Mouse (Mus musculus): ENCODE measurements at regions not wholly inside any gene's neighbourhood (a gene's known extent, or its start where the extent isn't known, plus 50 kb on each side); places are given as distances from the start of the nearest gene placed in this dataset.
A peak's percentile ranks its signal among the peaks of the same experiment; 100 is the strongest.

DNA sequence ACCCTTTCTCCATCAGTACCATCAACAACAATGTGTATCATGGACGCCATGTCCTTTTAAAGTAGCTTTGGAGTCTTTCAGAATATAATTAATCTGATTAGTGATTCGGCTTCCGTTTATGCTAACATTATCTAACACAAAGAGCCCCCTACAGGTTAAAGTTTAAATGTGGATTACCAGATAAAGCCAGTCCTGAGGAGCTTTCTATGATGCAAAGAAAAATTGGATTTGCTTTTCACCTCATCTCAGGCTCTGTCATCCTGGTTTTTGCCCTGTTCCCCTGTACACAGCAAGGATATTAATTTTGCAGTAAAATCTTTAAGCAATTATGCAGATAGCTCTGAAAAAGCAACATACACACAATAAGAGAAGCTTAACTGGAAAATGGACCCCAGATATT, 412.7 kb upstream of the Tbc1d2b start:
- TF ChIP-seq CTCF (IDR thresholded peaks at IDR 0.05; ENCODE audit: low read depth) = peak; percentile 17; the same call in 1 of the 2 replicates
- H3K4me2 ChIP-seq (ENCODE audit: low read depth, low read length) = no peak overlapping the region
- ATAC-seq (no peak), DNase-seq (ENCODE audit: low spot score) (no peak)
- 23% methylated on average over 3 of the region's 3 CpGs for WGBS
- H3K27ac ChIP-seq = no peak overlapping the region
- H3K9me3 ChIP-seq (ENCODE audit: low read length) = no peaks in the 10 kb centered on the region
- no peaks in the 10 kb centered on the region for H3K27me3 ChIP-seq (ENCODE audit: insufficient read depth, low read length)
- H3K4me3 ChIP-seq (ENCODE audit: low read length) = no peak overlapping the region
- no peak overlapping the region for H3K9ac ChIP-seq (replicated peaks; ENCODE audit: low read length)
- no peaks in the 10 kb centered on the region for H3K36me3 ChIP-seq (ENCODE audit: insufficient read depth, low read length)
- no peaks in the 10 kb centered on the region for H3K4me1 ChIP-seq (ENCODE audit: insufficient read depth, low read length)

- Histone ChIP-seq H3K27me3 (ENCODE audit: insufficient read depth, low read length) (no peaks in the 10 kb centered on the region), H3K4me2 (ENCODE audit: low read depth, low read length) (peak overlapping the region; percentile 36), H3K4me1 (ENCODE audit: insufficient read depth, low read length) (no peaks in the 10 kb centered on the region), H3K4me3 (ENCODE audit: low read length) (peak overlapping the region; percentile 1; the same call in 1 of the 2 replicates), H3K27ac (peak overlapping the region; percentile 49), H3K36me3 (ENCODE audit: insufficient read depth, low read length) (no peaks in the 10 kb centered on the region), H3K9me3 (ENCODE audit: low read length) (no peaks in the 10 kb centered on the region), H3K9ac (replicated peaks; ENCODE audit: low read length) (peak overlapping the region; percentile 37)
- WGBS = 51% methylated on average over 12 of the region's 12 CpGs
- ATAC-seq (no peak), DNase-seq (ENCODE audit: low spot score) (peak; percentile 67)
- TF ChIP-seq CTCF (IDR thresholded peaks at IDR 0.05; ENCODE audit: low read depth) = no peak
Measured at GRCm38 (mm10) chr9:90690066-90690465, 419.5 kb upstream of the Tbc1d2b start.

GRCm38 (mm10) chr9:90691137-90691536, 420.5 kb upstream of the Tbc1d2b start:
- TF ChIP-seq CTCF (IDR thresholded peaks at IDR 0.05; ENCODE audit: low read depth) = no peak

GRCm38 (mm10) chr9:90691676-90692661, 421.4 kb upstream of the Tbc1d2b start:
- H3K9me3 ChIP-seq (ENCODE audit: low read length) = no peaks in the 10 kb centered on the region
- no peaks in the 10 kb centered on the region for H3K36me3 ChIP-seq (ENCODE audit: insufficient read depth, low read length)
- 24% methylated on average over 12 of the region's 12 CpGs for WGBS
- peak; percentile 18; the same call in 1 of the 2 replicates for ATAC-seq
- peak overlapping the region; percentile 73 for H3K27ac ChIP-seq
- peak; percentile 72 for DNase-seq (ENCODE audit: low spot score)
- peak overlapping the region; percentile 30; the same call in 1 of the 2 replicates for H3K9ac ChIP-seq (replicated peaks; ENCODE audit: low read length)
- TF ChIP-seq CTCF (IDR thresholded peaks at IDR 0.05; ENCODE audit: low read depth) = no peak
- peak overlapping the region; percentile 44 for H3K4me2 ChIP-seq (ENCODE audit: low read depth, low read length)
- H3K27me3 ChIP-seq (ENCODE audit: insufficient read depth, low read length) = no peaks in the 10 kb centered on the region
- no peaks in the 10 kb centered on the region for H3K4me1 ChIP-seq (ENCODE audit: insufficient read depth, low read length)
- 0 out of 2 replicates have a peak overlapping the region, but pooled peaks have one; percentile 7 for H3K4me3 ChIP-seq (ENCODE audit: low read length)

More at GRCm38 (mm10) chr9:90691137-90691536, 420.5 kb upstream of the Tbc1d2b start:
- no peaks in the 10 kb centered on the region for H3K27me3 ChIP-seq (ENCODE audit: insufficient read depth, low read length)
- H3K4me2 ChIP-seq (ENCODE audit: low read depth, low read length) = no peak overlapping the region
- no peak overlapping the region for H3K4me3 ChIP-seq (ENCODE audit: low read length)
- no peaks in the 10 kb centered on the region for H3K36me3 ChIP-seq (ENCODE audit: insufficient read depth, low read length)
- H3K9ac ChIP-seq (replicated peaks; ENCODE audit: low read length) = no peak overlapping the region
- H3K27ac ChIP-seq = no peak overlapping the region; the same call in 1 of the 2 replicates
- H3K9me3 ChIP-seq (ENCODE audit: low read length) = no peaks in the 10 kb centered on the region
- no peaks in the 10 kb centered on the region for H3K4me1 ChIP-seq (ENCODE audit: insufficient read depth, low read length)
- no peak for ATAC-seq
- DNase-seq (ENCODE audit: low spot score) = no peak

- Histone ChIP-seq H3K4me1 (ENCODE audit: insufficient read depth, low read length) (no peaks in the 10 kb centered on the region), H3K27ac (peak overlapping the region; percentile 73), H3K9me3 (ENCODE audit: low read length) (no peaks in the 10 kb centered on the region), H3K4me2 (ENCODE audit: low read depth, low read length) (peak overlapping the region; percentile 44), H3K4me3 (ENCODE audit: low read length) (no peak overlapping the region), H3K27me3 (ENCODE audit: insufficient read depth, low read length) (no peaks in the 10 kb centered on the region), H3K36me3 (ENCODE audit: insufficient read depth, low read length) (no peaks in the 10 kb centered on the region), H3K9ac (replicated peaks; ENCODE audit: low read length) (peak overlapping the region; percentile 45; the same call in 1 of the 2 replicates)
- TF ChIP-seq CTCF (IDR thresholded peaks at IDR 0.05; ENCODE audit: low read depth) = no peak
- 17% methylated on average over 9 of the region's 9 CpGs for WGBS
- peak; percentile 76 for DNase-seq (ENCODE audit: low spot score)
- ATAC-seq = peak; percentile 90
Measured at GRCm38 (mm10) chr9:90693031-90693671, 422.5 kb upstream of the Tbc1d2b start.

DNA sequence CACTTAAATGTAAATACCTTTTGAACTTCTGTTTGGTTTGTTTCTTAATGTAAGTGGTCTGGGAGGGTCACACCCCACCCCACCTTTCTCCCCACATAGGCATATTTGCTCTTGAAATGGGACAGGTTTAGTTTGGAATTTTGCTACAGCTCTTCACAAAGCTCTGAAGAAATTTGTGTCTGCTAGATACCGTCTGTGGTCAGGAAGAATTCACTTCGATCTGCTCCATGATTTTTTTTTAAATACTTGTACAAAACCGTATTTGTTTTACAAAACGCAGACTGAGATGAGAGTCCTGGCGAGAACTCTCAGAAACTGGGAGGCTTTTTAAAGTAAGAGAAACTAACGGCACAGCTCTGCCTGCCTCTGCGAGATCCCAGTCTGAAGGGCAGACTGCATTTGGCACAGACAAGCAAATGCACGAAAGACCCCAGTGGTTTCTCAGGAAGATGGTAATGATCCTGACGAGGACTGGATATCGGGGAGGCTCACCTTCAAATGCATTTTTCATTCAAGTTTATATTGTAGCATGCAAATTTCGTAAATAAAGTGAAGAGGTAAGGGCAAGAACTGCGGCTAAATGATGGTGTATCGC, 423.5 kb upstream of the Tbc1d2b start:
- Histone ChIP-seq H3K4me3 (ENCODE audit: low read length) (0 out of 2 replicates have a peak overlapping the region, but pooled peaks have one; percentile 6), H3K4me2 (ENCODE audit: low read depth, low read length) (peak overlapping the region; percentile 44), H3K9me3 (ENCODE audit: low read length) (no peaks in the 10 kb centered on the region), H3K36me3 (ENCODE audit: insufficient read depth, low read length) (no peaks in the 10 kb centered on the region), H3K4me1 (ENCODE audit: insufficient read depth, low read length) (no peaks in the 10 kb centered on the region), H3K9ac (replicated peaks; ENCODE audit: low read length) (peak overlapping the region; percentile 45), H3K27ac (peak overlapping the region; percentile 73), H3K27me3 (ENCODE audit: insufficient read depth, low read length) (no peaks in the 10 kb centered on the region)
- ATAC-seq (no peak), DNase-seq (ENCODE audit: low spot score) (peak; percentile 61)
- TF ChIP-seq CTCF (IDR thresholded peaks at IDR 0.05; ENCODE audit: low read depth) = no peak
- WGBS = 31% methylated on average over 13 of the region's 13 CpGs

Measured in hindbrain, postnatal 0 days (tissue).